Comparison of ENCODE assay signal across 8 mouse cellular contexts in the genomic region with DNA sequence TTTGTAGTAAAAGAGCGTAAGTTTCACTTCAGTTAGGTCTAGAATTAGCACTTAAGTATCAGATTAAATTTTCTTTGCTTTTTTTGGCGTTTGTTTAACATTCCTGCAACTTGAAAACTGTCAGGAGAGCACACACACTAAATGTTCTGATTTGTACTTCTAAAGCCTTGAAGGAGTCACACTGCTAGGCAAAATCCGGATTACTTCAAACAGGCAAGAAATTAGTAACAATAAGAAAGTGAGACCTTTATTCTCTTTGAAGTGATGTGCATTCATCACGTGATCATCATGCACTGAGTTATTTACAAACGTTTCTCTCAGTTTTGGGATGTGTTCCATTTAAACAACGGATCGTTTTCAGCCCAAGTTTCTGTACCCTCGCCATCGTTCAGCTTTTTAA. TPM values are rescaled to one million over a fixed set of nuclear protein-coding genes. Genes with fewer than 3 reads are reported as not detected.
DNase-seq lines count a peak whose midpoint lies in the region; ATAC-seq and TF ChIP-seq lines count a peak whose summit lies in the region.

No protein-coding gene starts in this region.

- H3K27ac ChIP-seq in heart, embryonic 16.5 days (ENCODE audit: low read length): no peak overlapping the region
- no peak overlapping the region for H3K27ac ChIP-seq in cortical plate, adult 2 months (ENCODE audit: insufficient read depth, low read length)
- H3K27ac ChIP-seq in hindbrain, embryonic 16.5 days (ENCODE audit: low read depth, low read length): no peak overlapping the region
- no peak overlapping the region for H3K27ac ChIP-seq in midbrain, embryonic 14.5 days (replicated peaks; ENCODE audit: low read depth, low read length)

- no peak for DNase-seq in heart, adult 9 months (ENCODE audit: low spot score in 2 of 2)
- no peak for DNase-seq in midbrain, embryonic 14.5 days
- no peak for DNase-seq in Muller cell, postnatal 12 days (ENCODE audit: inconsistent ontology term)
- DNase-seq in adrenal gland, adult 8-10 months: no peak
- DNase-seq in cerebellum, adult 18-20 months: no peak

- no peak for ATAC-seq in heart, embryonic 16.5 days (replicated peaks; ENCODE audit: extremely low read depth, insufficient read depth, low FRiP score)
- no peak for ATAC-seq in hindbrain, embryonic 16.5 days
- no peak for ATAC-seq in midbrain, embryonic 14.5 days (ENCODE audit: low FRiP score, low TSS enrichment)

- no peaks in the 10 kb centered on the region for H3K27me3 ChIP-seq in heart, embryonic 16.5 days (ENCODE audit: control insufficient read depth, insufficient read depth, low read length)
- H3K27me3 ChIP-seq in hindbrain, embryonic 16.5 days (replicated peaks; ENCODE audit: control insufficient read depth, insufficient read depth, low read length): no peaks in the 10 kb centered on the region
- H3K27me3 ChIP-seq in midbrain, embryonic 14.5 days (ENCODE audit: control insufficient read depth, insufficient read depth, low read length): no peaks in the 10 kb centered on the region

- H3K9me3 ChIP-seq in heart, embryonic 16.5 days (replicated peaks; ENCODE audit: control insufficient read depth, low read length): no peaks in the 10 kb centered on the region
- no peaks in the 10 kb centered on the region for H3K9me3 ChIP-seq in hindbrain, embryonic 16.5 days (ENCODE audit: control insufficient read depth, low read length)
- H3K9me3 ChIP-seq in midbrain, embryonic 14.5 days (ENCODE audit: control insufficient read depth, low read length): no peaks in the 10 kb centered on the region

- H3K4me2 ChIP-seq in heart, embryonic 16.5 days (ENCODE audit: low read depth, low read length): peak overlapping the region; percentile 74
- peak overlapping the region; percentile 91 for H3K4me2 ChIP-seq in hindbrain, embryonic 16.5 days (ENCODE audit: low read length)
- H3K4me2 ChIP-seq in midbrain, embryonic 14.5 days (ENCODE audit: low read length): peak overlapping the region; percentile 76

- H3K4me1 ChIP-seq in heart, embryonic 16.5 days (ENCODE audit: control insufficient read depth, insufficient read depth, low read length): peaks cover 13% of the 10 kb centered on the region
- H3K4me1 ChIP-seq in cortical plate, adult 2 months (ENCODE audit: control insufficient read depth, insufficient read depth, low read length): peaks cover 1% of the 10 kb centered on the region; the same call in 1 of the 2 replicates
- H3K4me1 ChIP-seq in hindbrain, embryonic 16.5 days (ENCODE audit: control insufficient read depth, insufficient read depth, low read depth, low read length): peaks cover 12% of the 10 kb centered on the region
- peaks cover 18% of the 10 kb centered on the region for H3K4me1 ChIP-seq in midbrain, embryonic 14.5 days (ENCODE audit: control insufficient read depth, insufficient read depth, low read length)

- TF ChIP-seq POLR2A in cortical plate, adult 2 months (IDR thresholded peaks at IDR 0.05; ENCODE audit: extremely low read depth, insufficient read depth, low read length): no peak

- H3K9ac ChIP-seq in heart, embryonic 16.5 days (ENCODE audit: low read length): no peak overlapping the region
- H3K9ac ChIP-seq in hindbrain, embryonic 16.5 days (ENCODE audit: low read depth, low read length): no peak overlapping the region
- no peak overlapping the region for H3K9ac ChIP-seq in midbrain, embryonic 14.5 days (replicated peaks; ENCODE audit: low read length)

- peak overlapping the region; percentile 12 for H3K4me3 ChIP-seq in heart, embryonic 16.5 days (ENCODE audit: low read length)
- peak overlapping the region; percentile 11; the same call in 1 of the 2 replicates for H3K4me3 ChIP-seq in cortical plate, adult 2 months (ENCODE audit: insufficient read depth, low read length)
- H3K4me3 ChIP-seq in hindbrain, embryonic 16.5 days (ENCODE audit: low read length): peak overlapping the region; percentile 10; the same call in 1 of the 2 replicates
- 0 out of 2 replicates have a peak overlapping the region, but pooled peaks have one; percentile 67 for H3K4me3 ChIP-seq in midbrain, embryonic 14.5 days (replicated peaks; ENCODE audit: low read depth, low read length)

- H3K36me3 ChIP-seq in heart, embryonic 16.5 days (ENCODE audit: control insufficient read depth, insufficient read depth): no peaks in the 10 kb centered on the region
- H3K36me3 ChIP-seq in hindbrain, embryonic 16.5 days (ENCODE audit: control insufficient read depth, insufficient read depth, low read length): no peaks in the 10 kb centered on the region
- no peaks in the 10 kb centered on the region for H3K36me3 ChIP-seq in midbrain, embryonic 14.5 days (ENCODE audit: control insufficient read depth, insufficient read depth, low read length)

- TF ChIP-seq CTCF in cortical plate, adult 2 months (IDR thresholded peaks at IDR 0.05; ENCODE audit: extremely low read depth, insufficient read depth, low read length): no peak

- WGBS in heart, embryonic 16.5 days: 57% methylated on average over 9 of the region's 9 CpGs
- WGBS in hindbrain, embryonic 16.5 days: 43% methylated on average over 9 of the region's 9 CpGs
- WGBS in midbrain, embryonic 14.5 days: 30% methylated on average over 9 of the region's 9 CpGs

RNA-seq across cellular contexts. Expression of gene Fgd6, which starts 1.4 kb away (rescaled TPM):
- polyA plus RNA-seq in heart, embryonic 16.5 days (2015; fragmentation: Nextera tagmentation; extraction: Ambion mirVana): 2.2 and 2.5 TPM in 2 replicates
- polyA plus RNA-seq in cortical plate, adult 2 months (2012; rRNA removed): 5.7 and 5.8 TPM in 2 replicates
- polyA plus RNA-seq in hindbrain, embryonic 16.5 days (2015; fragmentation: Nextera tagmentation; extraction: Ambion mirVana): 2.2 and 2.5 TPM in 2 replicates
- polyA plus RNA-seq in midbrain, embryonic 14.5 days (2014; fragmentation: Nextera tagmentation; extraction: Ambion mirVana): 1.6 and 3.1 TPM in 2 replicates
- total RNA-seq in adrenal gland, adult 8-10 months (2022): 1 to 10 TPM; 4.5 to 6.5 (median 5.7) TPM

RNA-seq across cellular contexts. Expression of gene Vezt, which starts 1.6 kb away (rescaled TPM):
- polyA plus RNA-seq in heart, embryonic 16.5 days (2015; fragmentation: Nextera tagmentation; extraction: Ambion mirVana): 21.3 and 22.5 TPM in 2 replicates
- 38.9 TPM in 2 replicates for polyA plus RNA-seq in cortical plate, adult 2 months (2012; rRNA removed)
- 52.1 and 54.0 TPM in 2 replicates for polyA plus RNA-seq in hindbrain, embryonic 16.5 days (2015; fragmentation: Nextera tagmentation; extraction: Ambion mirVana)
- polyA plus RNA-seq in midbrain, embryonic 14.5 days (2014; fragmentation: Nextera tagmentation; extraction: Ambion mirVana): 64.1 and 74.8 TPM in 2 replicates
- 10 to 100 TPM; 18.4 to 30.9 (median 25.1) TPM for total RNA-seq in adrenal gland, adult 8-10 months (2022)

Comparison
In these comparisons a context has a peak if more than half of its experiments do, and no peak if none do; other contexts are left out.
1. H3K4me3 ChIP-seq: peak in every context shown above with its lines; median percentile 67 in midbrain, embryonic 14.5 days; 12 in heart, embryonic 16.5 days; 11 in cortical plate, adult 2 months; 10 in hindbrain, embryonic 16.5 days.